Mouse (Mus musculus) skeletal muscle tissue, postnatal 0 days (tissue): ENCODE results near the gene Llph. TPM values are rescaled to one million over a fixed set of nuclear protein-coding genes. Genes with fewer than 3 reads are reported as not detected.

Experiments used
- polyA plus RNA-seq: library from polyadenylated mRNA; unstranded; fragments of >200 nt; fragmentation: Nextera tagmentation; extraction: Ambion mirVana; gene quantifications from 2 replicates; pipeline ENCODE4 v1.2.1, GENCODE M21; 2015

Gene Llph
- polyA plus RNA-seq = 31.1 and 32.3 TPM in 2 replicates

DNA sequence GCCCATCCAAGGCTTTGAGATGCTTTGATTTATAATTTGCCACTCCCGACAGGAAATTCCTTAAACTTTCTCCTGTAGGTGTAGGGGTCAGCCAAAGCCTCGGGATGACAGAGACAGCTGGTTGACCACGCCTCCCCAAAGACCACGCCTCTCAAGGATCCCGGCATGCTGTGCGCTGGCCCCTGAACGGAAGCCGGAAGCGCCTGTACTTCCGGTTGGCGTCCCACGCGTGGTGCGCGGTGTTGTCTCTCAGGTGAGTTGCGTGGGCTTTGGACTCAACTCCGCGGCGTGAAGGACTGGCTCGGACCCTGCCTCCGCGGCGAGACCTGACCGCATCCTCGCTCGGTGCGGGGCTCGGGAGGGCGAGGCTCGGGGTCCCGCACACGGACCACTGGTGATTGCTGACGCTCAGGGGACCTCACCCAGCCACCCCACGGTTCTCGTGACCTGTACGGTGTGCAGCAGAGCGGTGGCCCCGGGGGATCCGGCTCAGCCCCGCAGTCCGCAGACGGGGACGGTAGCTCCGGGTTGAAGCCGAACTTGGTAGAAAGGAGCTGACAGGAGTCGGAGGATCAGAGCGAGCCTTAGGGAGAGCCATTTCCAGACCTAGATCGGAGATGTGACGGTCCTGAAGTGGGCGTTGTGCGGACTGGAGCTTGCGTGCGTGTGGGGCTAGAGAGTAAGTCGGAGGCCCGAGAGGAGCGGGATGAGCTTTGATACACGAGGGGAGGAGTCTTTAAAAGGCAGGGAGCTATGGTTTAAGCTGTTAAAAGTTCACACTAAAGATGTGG lies at the start of gene Llph:
Gene Llph (plus strand): TSS at position 200 of the 791 bp plus-strand sequence.

DNA sequence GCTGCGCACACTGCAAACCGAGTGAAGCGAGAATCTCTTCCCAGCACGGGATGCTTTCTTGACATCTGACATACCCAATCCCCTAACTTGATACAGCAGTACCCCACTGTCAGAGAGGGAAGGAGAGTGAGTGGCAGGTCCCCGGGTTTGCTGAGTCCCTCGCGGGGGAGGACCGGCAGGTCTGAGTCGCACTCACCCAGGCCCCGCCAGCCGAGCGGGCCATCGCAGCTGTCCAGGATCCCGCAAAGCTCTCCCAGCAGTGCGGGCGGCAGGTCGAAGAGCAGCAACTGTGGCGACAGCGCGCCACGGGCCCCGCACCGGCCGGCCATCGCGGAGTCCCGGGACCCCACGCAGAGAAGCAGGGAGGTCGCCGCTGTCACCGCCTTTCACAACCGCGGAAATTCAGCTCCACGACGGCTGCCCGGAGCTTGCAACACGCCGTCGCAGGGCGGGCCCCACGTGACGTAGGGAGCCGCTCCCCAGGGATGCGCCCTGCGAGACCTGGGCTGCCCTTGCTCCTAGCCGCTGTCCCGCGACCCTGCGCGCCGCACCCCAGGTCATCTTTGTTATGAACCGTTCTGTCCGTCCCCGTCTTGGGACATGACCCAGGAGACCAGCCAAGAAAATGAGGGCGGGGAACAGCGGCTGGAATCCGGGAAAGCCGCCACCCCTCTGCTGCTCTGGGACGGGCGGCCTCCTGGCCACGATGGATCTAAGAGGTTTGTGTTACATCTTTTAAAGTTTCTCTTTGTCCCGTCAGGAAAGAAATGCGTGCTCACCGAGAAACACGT lies 25.5 kb upstream of the Llph start, which contains the start of gene Tmbim4:
Gene Tmbim4 (plus strand): TSS at position 460 of the 791 bp plus-strand sequence.

DNA sequence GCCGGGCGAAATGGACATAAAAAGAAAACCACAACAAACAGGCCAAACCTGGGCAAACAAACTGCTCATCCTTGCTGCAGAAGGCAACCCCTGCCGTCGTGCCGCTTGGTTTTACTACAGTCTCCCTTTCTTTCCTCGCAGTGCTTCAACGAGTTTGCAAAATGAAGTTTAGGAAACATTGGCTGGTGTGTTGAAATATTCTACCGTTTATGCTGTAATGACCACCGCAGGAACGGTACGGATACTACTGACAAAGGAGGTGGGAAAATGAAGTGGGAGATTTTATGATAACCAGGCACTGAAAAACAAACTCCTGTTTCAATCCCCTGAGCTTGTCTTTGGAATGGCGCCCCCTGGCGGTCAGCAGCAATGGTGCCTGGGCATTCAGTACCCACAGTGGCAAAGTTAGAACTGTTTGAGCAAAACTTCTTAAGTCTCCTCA lies 24.9 kb upstream of the Llph start, which contains the start of gene Irak3:
Gene Irak3 (minus strand): TSS at position 170 of the 442 bp plus-strand sequence.

Other genes with a start within 250 kb of the Llph start
- 3.4 and 3.6 TPM in 2 replicates for gene Helb, start 114.1 kb upstream of the Llph start, polyA plus RNA-seq
- gene Tmbim4, start 25.5 kb upstream of the Llph start, polyA plus RNA-seq = 127 and 145 TPM in 2 replicates
- gene Irak3, start 24.9 kb upstream of the Llph start, polyA plus RNA-seq = 2.8 and 2.9 TPM in 2 replicates
- 1.3 and 1.4 TPM in 2 replicates for gene Hmga2, start 249.4 kb downstream of the Llph start, polyA plus RNA-seq